Mouse (Mus musculus) adrenal gland, adult 10 weeks (tissue): ENCODE data around the gene Trim63. TPM values are rescaled to one million over a fixed set of nuclear protein-coding genes. Genes with fewer than 3 reads are reported as not detected.

Experiments
- polyA plus RNA-seq: library from polyadenylated mRNA; stranded (reverse); fragments of 350-450 nt; fragmentation: Illumina TruSeq; extraction: RNeasy Lipid Tissue Mini Kit (QIAGEN cat#74804); gene quantifications from one replicate; pipeline ENCODE4 v1.2.3, GENCODE M21; 2014; ENCODE audit warnings: low read depth, low replicate concordance

Trim63 gene
- not detected for polyA plus RNA-seq

GRCm38 (mm10) chr4:134314876-134315275 lies at the start of gene Trim63:
Trim63 (plus strand) TSS chr4:134315120.

DNA sequence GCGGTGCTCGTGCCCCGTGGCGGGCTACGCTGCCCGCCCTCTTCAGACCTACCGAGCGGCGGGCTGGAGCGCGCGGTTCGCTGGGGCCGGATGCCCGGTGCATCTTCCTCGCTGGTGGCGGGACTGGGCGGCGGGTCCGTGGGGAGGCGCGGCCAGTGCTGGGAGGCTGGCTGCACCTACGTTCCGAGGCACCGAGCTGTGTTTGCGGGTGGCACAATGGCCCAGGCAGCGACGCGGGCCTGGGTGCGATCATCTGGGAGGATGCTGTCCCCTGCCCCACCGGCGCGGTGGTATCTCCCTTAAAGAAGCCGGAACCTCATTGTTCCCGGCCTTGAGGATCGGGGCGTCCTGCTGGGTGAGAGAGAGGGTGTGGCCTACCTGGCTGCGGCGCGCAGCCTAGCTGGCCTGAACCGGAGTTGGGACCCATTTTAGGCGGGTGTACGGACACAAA lies 27.3 kb upstream of the Trim63 start, which contains the start of gene Pdik1l:
Gene Pdik1l, minus strand, starts transcription at position 321 of the 451 bp plus-strand sequence.

GRCm38 (mm10) chr4:134343071-134344031 lies 28.4 kb downstream of the Trim63 start, which contains the start of gene Slc30a2:
Slc30a2 (plus strand) TSS chr4:134343181.

Other genes starting within 250 kb of the Trim63 start
- 22.9 TPM for gene Cd52, start 220.0 kb upstream of the Trim63 start, polyA plus RNA-seq
- gene Ubxn11, start 212.6 kb upstream of the Trim63 start, polyA plus RNA-seq, result not detected
- gene Sh3bgrl3, start 186.3 kb upstream of the Trim63 start, polyA plus RNA-seq, result 1.6 TPM
- gene Cep85, start 128.0 kb upstream of the Trim63 start, polyA plus RNA-seq, result 7.9 TPM
- not detected for gene Gm7534, start 112.1 kb upstream of the Trim63 start, polyA plus RNA-seq
- not detected for gene Catsper4, start 87.7 kb upstream of the Trim63 start, polyA plus RNA-seq
- not detected for gene Cnksr1, start 76.7 kb upstream of the Trim63 start, polyA plus RNA-seq
- gene E130218I03Rik, start 71.5 kb upstream of the Trim63 start, polyA plus RNA-seq, result not detected
- gene Zfp593, start 69.5 kb upstream of the Trim63 start, polyA plus RNA-seq, result 0.70 TPM
- gene Gm30191, start 68.2 kb upstream of the Trim63 start, polyA plus RNA-seq, result not detected
- not detected for gene Grrp1, start 61.0 kb upstream of the Trim63 start, polyA plus RNA-seq
- gene Pdik1l, start 27.2 kb upstream of the Trim63 start, polyA plus RNA-seq, result 23.7 TPM
- 20.3 TPM for gene Slc30a2, start 28.1 kb downstream of the Trim63 start, polyA plus RNA-seq
- gene Extl1, start 68.7 kb downstream of the Trim63 start, polyA plus RNA-seq, result 0.41 TPM
- gene Pafah2, start 81.2 kb downstream of the Trim63 start, polyA plus RNA-seq, result 6.1 TPM
- gene Stmn1, start 153.2 kb downstream of the Trim63 start, polyA plus RNA-seq, result 34.7 TPM
- 21.2 TPM for gene Paqr7, start 181.6 kb downstream of the Trim63 start, polyA plus RNA-seq
- 0.64 TPM for gene Aunip, start 195.9 kb downstream of the Trim63 start, polyA plus RNA-seq
- 62.9 TPM for gene Mtfr1l, start 220.3 kb downstream of the Trim63 start, polyA plus RNA-seq
- 4.4 TPM for gene Selenon, start 237.0 kb downstream of the Trim63 start, polyA plus RNA-seq